ENCODE assay signal across 10 mouse cellular contexts in genomic region chr2:158144263-158144662, GRCm38 (mm10). TPM values are rescaled to one million over a fixed set of nuclear protein-coding genes. Genes with fewer than 3 reads are reported as not detected.
DNase-seq lines count a peak whose midpoint lies in the region; ATAC-seq and TF ChIP-seq lines count a peak whose summit lies in the region.
"Had no signal": no experiment of that assay in that cellular context is flagged by ENCODE, and none has a peak within 500 bp of the region (broad histone marks: within the 10 kb centered on the region; RNA-seq: fewer than 3 reads in every experiment).

No protein-coding gene starts in this region.

- no peaks in the 10 kb centered on the region for H3K27me3 ChIP-seq in heart, embryonic 15.5 days
- H3K27me3 ChIP-seq in G1E (ENCODE audit: insufficient read depth, low read length): no peaks in the 10 kb centered on the region
- H3K27me3 ChIP-seq in embryonic facial prominence, embryonic 10.5 days (replicated peaks; ENCODE audit: low read depth, poor library complexity, severe bottlenecking): peaks cover 40% of the 10 kb centered on the region
- no peaks in the 10 kb centered on the region for H3K27me3 ChIP-seq in liver, embryonic 14.5 days (ENCODE audit: control insufficient read depth, insufficient read depth, low read length)
- H3K27me3 ChIP-seq in cerebellum, adult 2 months (ENCODE audit: control insufficient read depth, insufficient read depth, low read length): no peaks in the 10 kb centered on the region

- H3K4me3 ChIP-seq in heart, embryonic 15.5 days: peak overlapping the region; percentile 75
- peak overlapping the region; percentile 78; the same call in 1 of the 2 replicates for H3K4me3 ChIP-seq in G1E (ENCODE audit: low read depth, low read length)
- no peak overlapping the region for H3K4me3 ChIP-seq in embryonic facial prominence, embryonic 10.5 days
- peak overlapping the region; percentile 69 to 75 for H3K4me3 ChIP-seq in liver, embryonic 14.5 days (ENCODE audit: insufficient read depth in 1 of 2, low read depth in 2 of 2, low read length in 2 of 2)
- H3K4me3 ChIP-seq in cerebellum, adult 2 months (replicated peaks; ENCODE audit: insufficient read depth, low read depth, low read length): no peak overlapping the region

- TF ChIP-seq POLR2A in cerebellum, adult 2 months (IDR thresholded peaks at IDR 0.05; ENCODE audit: borderline replicate concordance, insufficient read depth, low read length): no peak

- no peak for DNase-seq in heart, postnatal 4 days
- DNase-seq in G1E (ENCODE audit: low spot score): no peak
- DNase-seq in embryonic facial prominence, embryonic 10.5 days (ENCODE audit: low spot score): no peak
- DNase-seq in liver, embryonic 14.5 days (ENCODE audit: low read depth in 3 of 3, low spot score in 3 of 3): no peak
- no peak for DNase-seq in cerebellum, postnatal 10 days
- no peak for DNase-seq in cerebellum, adult 2 months
- DNase-seq: adrenal gland, adult 8-10 months; thymus, adult 18-20 months had no signal

- no peaks in the 10 kb centered on the region for H3K9me3 ChIP-seq in heart, embryonic 15.5 days (replicated peaks)
- no peaks in the 10 kb centered on the region for H3K9me3 ChIP-seq in G1E (replicated peaks)
- no peaks in the 10 kb centered on the region for H3K9me3 ChIP-seq in embryonic facial prominence, embryonic 10.5 days
- no peaks in the 10 kb centered on the region for H3K9me3 ChIP-seq in liver, embryonic 14.5 days (ENCODE audit: control insufficient read depth, low read length)

- H3K9ac ChIP-seq in heart, embryonic 15.5 days: peak overlapping the region; percentile 86
- peak overlapping the region; percentile 85 for H3K9ac ChIP-seq in liver, embryonic 14.5 days (replicated peaks)

- TF ChIP-seq CTCF in G1E (IDR thresholded peaks at IDR 0.05; ENCODE audit: low read depth, low read length): no peak
- TF ChIP-seq CTCF in liver, embryonic 14.5 days (IDR thresholded peaks at IDR 0.05; ENCODE audit: low read depth): no peak
- TF ChIP-seq CTCF in cerebellum, adult 2 months (IDR thresholded peaks at IDR 0.05; ENCODE audit: borderline replicate concordance, insufficient read depth, low read depth, low read length): no peak

- peaks cover 62% of the 10 kb centered on the region for H3K4me1 ChIP-seq in heart, embryonic 15.5 days (replicated peaks)
- peaks cover 83% of the 10 kb centered on the region for H3K4me1 ChIP-seq in G1E (ENCODE audit: insufficient read depth, low read depth, low read length)
- H3K4me1 ChIP-seq in embryonic facial prominence, embryonic 10.5 days: peaks cover 49% of the 10 kb centered on the region
- H3K4me1 ChIP-seq in liver, embryonic 14.5 days (replicated peaks; ENCODE audit: control insufficient read depth in 2 of 2, insufficient read depth in 2 of 2, low read length in 1 of 2): peaks cover 54 to 58% of the 10 kb centered on the region in 2 experiments
- peaks cover 6% of the 10 kb centered on the region for H3K4me1 ChIP-seq in cerebellum, adult 2 months (ENCODE audit: control insufficient read depth, insufficient read depth, low read length)

- ATAC-seq in heart, embryonic 15.5 days (replicated peaks; ENCODE audit: insufficient number of reproducible peaks, insufficient read depth, low FRiP score, low read depth): no peak
- no peak for ATAC-seq in G1E (ENCODE audit: extremely low read depth, insufficient number of reproducible peaks, low FRiP score, poor library complexity, severe bottlenecking)
- no peak for ATAC-seq in liver, embryonic 14.5 days (ENCODE audit: insufficient read depth)
- ATAC-seq in megakaryocyte-erythroid progenitor cell, adult 5-6 weeks (replicated peaks; ENCODE audit: low FRiP score, low TSS enrichment, poor library complexity, severe bottlenecking): no peak

- WGBS in heart, embryonic 15.5 days: 39% methylated on average over 8 of the region's 8 CpGs
- WGBS in embryonic facial prominence, embryonic 10.5 days: 58% methylated on average over 8 of the region's 8 CpGs
- 41% methylated on average over 8 of the region's 8 CpGs for WGBS in liver, embryonic 14.5 days (ENCODE audit: insufficient replicate concordance)
- 78% methylated on average over 8 of the region's 8 CpGs for WGBS in cerebellum, adult 2 months

- no peak for TF ChIP-seq EP300 in liver, embryonic 14.5 days (IDR thresholded peaks at IDR 0.05; ENCODE audit: low read depth)

- H3K4me2 ChIP-seq in heart, embryonic 15.5 days: peak overlapping the region; percentile 84
- peak overlapping the region; percentile 94 for H3K4me2 ChIP-seq in liver, embryonic 14.5 days (ENCODE audit: low read depth)

- H3K36me3 ChIP-seq in heart, embryonic 15.5 days: peaks cover 3% of the 10 kb centered on the region; the same call in 1 of the 2 replicates
- peaks cover 38% of the 10 kb centered on the region for H3K36me3 ChIP-seq in G1E (replicated peaks)
- no peaks in the 10 kb centered on the region for H3K36me3 ChIP-seq in embryonic facial prominence, embryonic 10.5 days (replicated peaks)
- H3K36me3 ChIP-seq in liver, embryonic 14.5 days (replicated peaks; ENCODE audit: control insufficient read depth, insufficient read depth, low read depth): peaks cover 37% of the 10 kb centered on the region

- peak overlapping the region; percentile 98 for H3K27ac ChIP-seq in heart, embryonic 15.5 days
- peak overlapping the region; percentile 0; the same call in 1 of the 2 replicates for H3K27ac ChIP-seq in embryonic facial prominence, embryonic 10.5 days (replicated peaks)
- peak overlapping the region; percentile 97 for H3K27ac ChIP-seq in liver, embryonic 14.5 days
- no peak overlapping the region for H3K27ac ChIP-seq in cerebellum, adult 2 months (ENCODE audit: insufficient read depth, low read length)

RNA-seq across cellular contexts. Expression of gene Tgm2, which starts 2.0 kb away (rescaled TPM):
- polyA plus RNA-seq in heart, embryonic 15.5 days (2015; fragmentation: Nextera tagmentation; extraction: Ambion mirVana): 208 and 228 TPM in 2 replicates
- total RNA-seq in heart, postnatal 4 days (2021): 100 to 1,000 TPM; 254 to 273 TPM
- total RNA-seq in G1E (2014; fragmentation: Nextera tagmentation): 17.2 and 18.7 TPM in 2 replicates
- 23.0 and 23.5 TPM in 2 replicates for total RNA-seq in G1E (2017)
- 29.8 and 37.0 TPM in 2 replicates for polyA plus RNA-seq in G1E (2012)
- polyA plus RNA-seq in embryonic facial prominence, embryonic 10.5 days (2016; fragmentation: Nextera tagmentation; extraction: Ambion mirVana): 6.4 and 7.8 TPM in 2 replicates
- 41.9 and 44.6 TPM in 2 replicates for polyA plus RNA-seq in liver, embryonic 14.5 days (2012; rRNA removed)
- 34.6 and 37.7 TPM in 2 replicates for polyA plus RNA-seq in liver, embryonic 14.5 days (2014; fragmentation: Nextera tagmentation; extraction: Ambion mirVana)
- 10.2 and 19.6 TPM in 2 replicates for total RNA-seq in megakaryocyte-erythroid progenitor cell, adult 5-6 weeks (2014; fragmentation: Nextera tagmentation)
- total RNA-seq in megakaryocyte-erythroid progenitor cell, adult 5-6 weeks (2017): 7.1 and 8.0 TPM in 2 replicates
- 7.8 TPM in 2 replicates for polyA plus RNA-seq in cerebellum, adult 2 months (2012; rRNA removed)

Comparison
In these comparisons a context has a peak if more than half of its experiments do, and no peak if none do; other contexts are left out.
1. H3K4me3 ChIP-seq: peak in heart, embryonic 15.5 days (single experiment), G1E (single experiment) and liver, embryonic 14.5 days (2 of 2); none in embryonic facial prominence, embryonic 10.5 days (single experiment) and cerebellum, adult 2 months (single experiment).